Mouse (Mus musculus) layer of hippocampus, postnatal 25 days (tissue): ENCODE results near the gene Smpd4. TPM values are rescaled to one million over a fixed set of nuclear protein-coding genes. Genes with fewer than 3 reads are reported as not detected.

Experiments
- total RNA-seq, 2 experiments: library from RNA; stranded (reverse); gene quantifications; 2 replicates each; pipeline ENCODE4 v1.2.3; 2021

Gene Smpd4
- total RNA-seq, 2 experiments from 2014 or later, result 40.8 to 58.6 TPM

Other genes starting within 250 kb of the Smpd4 start
- gene Snap29, start 213.4 kb upstream of the Smpd4 start, total RNA-seq, result 10 to 100 TPM; 20.9 to 24.0 TPM
- 100 to 1,000 TPM; 254 to 282 TPM for gene Pi4ka, start 213.0 kb upstream of the Smpd4 start, total RNA-seq
- gene Crkl, start 167.4 kb upstream of the Smpd4 start, total RNA-seq, result 10 to 100 TPM; 34.3 to 38.5 TPM
- gene Aifm3, start 129.7 kb upstream of the Smpd4 start, total RNA-seq, result 10 to 100 TPM; 76.1 to 84.5 TPM
- 100 to 1,000 TPM; 189 to 193 TPM for gene Lztr1, start 110.7 kb upstream of the Smpd4 start, total RNA-seq
- 10 to 100 TPM; 39.8 to 47.8 TPM for gene Thap7, start 88.2 kb upstream of the Smpd4 start, total RNA-seq
- 1 to 10 TPM in 1 of 2 experiments, under 1 TPM in 1; 0.57 to 1.2 TPM for gene Lrrc74b, start 58.1 kb upstream of the Smpd4 start, total RNA-seq
- 1 to 10 TPM in 1 of 2 experiments, under 1 TPM in 1; 0.64 to 1.3 TPM for gene P2rx6, start 57.5 kb upstream of the Smpd4 start, total RNA-seq
- 100 to 1,000 TPM in 1 of 2 experiments, 10 to 100 TPM in 1; 88.1 to 103 TPM for gene Slc7a4, start 36.1 kb upstream of the Smpd4 start, total RNA-seq
- 10 to 100 TPM; 38.7 to 39.3 TPM for gene Ccdc74a, start 27.1 kb downstream of the Smpd4 start, total RNA-seq
- gene Med15, start 113.5 kb downstream of the Smpd4 start, total RNA-seq, result 10 to 100 TPM; 62.7 to 82.2 TPM
- 100 to 1,000 TPM in 1 of 2 experiments, 10 to 100 TPM in 1; 97.3 to 103 TPM for gene Klhl22, start 140.3 kb downstream of the Smpd4 start, total RNA-seq
- gene Scarf2, start 177.9 kb downstream of the Smpd4 start, total RNA-seq, result 1 to 10 TPM; 2.7 to 2.8 TPM
- 1 to 10 TPM; 3.6 to 3.7 TPM for gene B830017H08Rik, start 213.8 kb downstream of the Smpd4 start, total RNA-seq
- 10 to 100 TPM; 12.9 to 13.5 TPM for gene Car15, start 219.0 kb downstream of the Smpd4 start, total RNA-seq